Mouse (Mus musculus): ENCODE data around the gene Flad1. TPM values are rescaled to one million over a fixed set of nuclear protein-coding genes. Genes with fewer than 3 reads are reported as not detected.

The Flad1 gene
- 29.2 and 32.1 TPM in 2 replicates for polyA plus RNA-seq (2015; fragmentation: Nextera tagmentation; extraction: Ambion mirVana)

DNA sequence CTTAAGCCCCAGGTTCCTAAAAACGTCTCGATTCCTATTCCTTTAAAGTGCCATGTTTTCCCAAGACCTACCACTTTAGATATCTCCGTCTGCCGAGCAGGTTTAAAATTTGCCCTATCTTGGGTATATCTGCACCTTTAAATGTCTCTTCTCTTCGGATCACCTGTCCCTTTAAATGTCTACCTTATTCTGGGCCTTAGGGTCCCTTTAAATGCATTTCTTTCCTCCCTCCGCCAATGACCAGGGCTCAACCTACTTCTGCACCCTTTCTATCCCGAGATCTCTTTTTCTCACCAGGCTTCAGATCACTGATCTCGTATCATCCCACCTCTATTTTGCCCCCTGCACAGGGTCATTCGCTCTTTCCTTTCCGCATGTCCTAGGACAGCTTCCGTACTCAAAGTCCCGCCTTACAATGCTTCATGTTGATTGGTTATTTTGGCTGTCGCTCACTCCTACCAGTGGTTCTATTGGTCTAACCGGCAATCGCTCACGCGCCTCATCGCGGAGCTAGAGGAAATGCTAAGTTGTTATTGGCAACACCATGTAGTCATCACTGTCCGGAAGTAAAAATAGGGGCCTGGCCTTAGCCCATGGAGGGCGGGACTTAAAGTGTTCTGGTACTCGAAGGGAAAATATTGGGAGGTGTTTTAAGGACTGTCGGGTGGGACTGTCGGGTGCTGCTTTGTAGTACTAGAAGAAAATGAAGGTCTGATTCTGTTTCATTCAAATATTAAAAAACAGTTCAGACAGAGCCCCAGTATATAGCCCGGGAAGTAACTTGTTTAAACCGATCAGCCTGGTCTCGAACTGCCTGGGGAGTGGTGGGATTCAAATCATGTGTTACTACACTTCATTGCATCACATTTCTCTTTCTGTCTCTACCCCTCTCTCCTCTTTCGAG is at the start of gene Flad1:
Gene Flad1 (minus strand): TSS at position 381 of the 904 bp plus-strand sequence.
- H3K36me3 ChIP-seq (ENCODE audit: control insufficient read depth, insufficient read depth), result peaks cover 34% of the 10 kb centered on the region
- H3K27ac ChIP-seq (ENCODE audit: low read depth, low read length), result peak within 1 kb of the TSS; percentile 42
- 5% methylated on average over 28 of the region's 28 CpGs for WGBS
- TF ChIP-seq CTCF (IDR thresholded peaks at IDR 0.05; ENCODE audit: low read depth), result no peak
- H3K4me3 ChIP-seq (ENCODE audit: low read depth, low read length), result peak within 1 kb of the TSS; percentile 64
- peak within 1 kb of the TSS; percentile 62 for H3K9ac ChIP-seq (ENCODE audit: low read depth, low read length)
- H3K27me3 ChIP-seq (replicated peaks; ENCODE audit: control insufficient read depth, insufficient read depth, low read length), result no peaks in the 10 kb centered on the region
- H3K4me2 ChIP-seq (replicated peaks; ENCODE audit: low read depth), result peak within 1 kb of the TSS; percentile 77
- no peaks in the 10 kb centered on the region; the same call in 1 of the 2 replicates for H3K4me1 ChIP-seq (replicated peaks; ENCODE audit: control insufficient read depth, insufficient read depth, low read length)
- no peaks in the 10 kb centered on the region for H3K9me3 ChIP-seq (ENCODE audit: control insufficient read depth)
- ATAC-seq, result peak; percentile 97

DNA sequence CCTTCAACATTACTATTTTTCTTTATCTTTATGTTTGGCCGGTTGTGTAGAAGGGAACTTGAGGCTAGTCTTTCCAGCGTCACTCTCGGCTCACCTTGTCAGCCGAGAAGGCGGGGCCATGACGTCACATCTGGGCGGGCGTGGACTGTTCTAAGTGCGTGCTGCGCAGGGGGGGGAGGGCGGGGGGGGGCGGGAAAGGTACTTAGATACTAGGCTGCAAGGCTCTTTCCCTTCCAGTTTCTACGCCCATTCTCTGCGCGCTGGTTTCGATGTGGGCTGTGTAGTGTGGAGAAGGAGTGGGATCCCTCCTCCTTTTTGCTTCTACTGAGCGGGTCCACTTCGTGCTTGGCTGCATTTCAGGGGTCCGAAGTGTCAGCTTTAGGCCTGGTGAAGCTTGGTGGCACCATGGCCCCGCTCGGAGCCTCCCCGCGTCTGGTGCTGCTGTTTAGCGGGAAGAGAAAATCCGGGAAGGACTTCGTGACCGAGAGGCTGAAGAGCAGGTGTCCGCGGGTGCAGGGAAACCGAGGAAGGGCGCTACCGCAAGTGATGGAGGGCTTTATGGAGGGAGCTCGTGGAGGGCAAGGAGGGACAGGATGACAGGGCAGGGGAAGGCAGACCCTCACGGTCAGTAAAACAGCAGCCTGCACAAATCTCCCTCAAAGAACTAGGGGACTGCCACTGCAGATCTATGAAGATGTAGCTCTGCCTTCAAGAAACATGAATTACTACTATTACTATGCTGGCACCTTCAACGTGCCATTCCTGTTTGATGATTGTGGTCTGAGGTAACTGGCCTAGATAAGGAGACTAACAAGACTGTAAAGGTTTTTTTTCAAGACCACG is 47.5 kb upstream of the Flad1 start:
- Histone ChIP-seq H3K27me3 (replicated peaks; ENCODE audit: control insufficient read depth, insufficient read depth, low read length) (no peaks in the 10 kb centered on the region), H3K27ac (ENCODE audit: low read depth, low read length) (peak overlapping the region; percentile 74), H3K4me1 (replicated peaks; ENCODE audit: control insufficient read depth, insufficient read depth, low read length) (peaks cover 4% of the 10 kb centered on the region; the same call in 1 of the 2 replicates), H3K4me2 (replicated peaks; ENCODE audit: low read depth) (peak overlapping the region; percentile 81), H3K9me3 (ENCODE audit: control insufficient read depth) (no peaks in the 10 kb centered on the region), H3K9ac (ENCODE audit: low read depth, low read length) (peak overlapping the region; percentile 63), H3K36me3 (ENCODE audit: control insufficient read depth, insufficient read depth) (no peaks in the 10 kb centered on the region), H3K4me3 (ENCODE audit: low read depth, low read length) (peak overlapping the region; percentile 54)
- peak; percentile 87 for ATAC-seq
- WGBS, result under 1% methylated on average over 36 of the region's 36 CpGs
- TF ChIP-seq CTCF (IDR thresholded peaks at IDR 0.05; ENCODE audit: low read depth), result no peak

DNA sequence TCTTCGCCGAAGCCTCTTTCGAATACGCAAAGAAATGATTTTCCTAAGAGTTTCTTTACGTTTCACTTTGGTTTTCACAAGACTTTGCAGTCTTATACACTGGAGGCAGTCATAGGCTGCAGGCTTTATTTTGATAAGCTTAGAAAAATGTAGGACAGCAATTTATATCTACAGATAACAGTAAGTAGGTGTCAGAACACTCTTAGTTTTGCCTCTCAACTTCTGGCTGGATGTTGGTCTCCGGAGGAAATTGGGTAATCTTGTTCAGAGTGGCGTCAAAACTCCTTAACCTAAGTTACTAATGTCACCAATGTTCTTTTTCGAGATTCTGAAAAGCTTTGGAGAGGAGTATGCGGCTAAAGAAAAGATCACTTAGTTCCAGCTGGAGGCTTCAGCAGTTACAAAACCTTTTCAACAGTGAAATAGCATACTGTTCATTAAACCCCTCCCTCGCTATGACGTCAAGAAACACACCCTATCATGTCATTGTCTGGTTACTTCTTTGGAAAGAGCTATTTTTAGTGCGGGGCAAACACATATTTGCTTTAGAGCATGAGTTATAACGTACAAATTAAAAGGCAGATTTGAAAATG is 46.8 kb upstream of the Flad1 start:
- no peak overlapping the region for H3K9ac ChIP-seq (ENCODE audit: low read depth, low read length)
- H3K27me3 ChIP-seq (replicated peaks; ENCODE audit: control insufficient read depth, insufficient read depth, low read length), result no peaks in the 10 kb centered on the region
- H3K4me2 ChIP-seq (replicated peaks; ENCODE audit: low read depth), result peak overlapping the region; percentile 81
- WGBS, result 44% methylated on average over 13 of the region's 13 CpGs
- TF ChIP-seq CTCF (IDR thresholded peaks at IDR 0.05; ENCODE audit: low read depth), result no peak
- H3K36me3 ChIP-seq (ENCODE audit: control insufficient read depth, insufficient read depth), result no peaks in the 10 kb centered on the region
- H3K4me1 ChIP-seq (replicated peaks; ENCODE audit: control insufficient read depth, insufficient read depth, low read length), result peaks cover 4% of the 10 kb centered on the region; the same call in 1 of the 2 replicates
- no peaks in the 10 kb centered on the region for H3K9me3 ChIP-seq (ENCODE audit: control insufficient read depth)
- H3K4me3 ChIP-seq (ENCODE audit: low read depth, low read length), result peak overlapping the region; percentile 54
- 0 out of 2 replicates have a peak overlapping the region, but pooled peaks have one; percentile 74 for H3K27ac ChIP-seq (ENCODE audit: low read depth, low read length)
- peak; percentile 58 for ATAC-seq

DNA sequence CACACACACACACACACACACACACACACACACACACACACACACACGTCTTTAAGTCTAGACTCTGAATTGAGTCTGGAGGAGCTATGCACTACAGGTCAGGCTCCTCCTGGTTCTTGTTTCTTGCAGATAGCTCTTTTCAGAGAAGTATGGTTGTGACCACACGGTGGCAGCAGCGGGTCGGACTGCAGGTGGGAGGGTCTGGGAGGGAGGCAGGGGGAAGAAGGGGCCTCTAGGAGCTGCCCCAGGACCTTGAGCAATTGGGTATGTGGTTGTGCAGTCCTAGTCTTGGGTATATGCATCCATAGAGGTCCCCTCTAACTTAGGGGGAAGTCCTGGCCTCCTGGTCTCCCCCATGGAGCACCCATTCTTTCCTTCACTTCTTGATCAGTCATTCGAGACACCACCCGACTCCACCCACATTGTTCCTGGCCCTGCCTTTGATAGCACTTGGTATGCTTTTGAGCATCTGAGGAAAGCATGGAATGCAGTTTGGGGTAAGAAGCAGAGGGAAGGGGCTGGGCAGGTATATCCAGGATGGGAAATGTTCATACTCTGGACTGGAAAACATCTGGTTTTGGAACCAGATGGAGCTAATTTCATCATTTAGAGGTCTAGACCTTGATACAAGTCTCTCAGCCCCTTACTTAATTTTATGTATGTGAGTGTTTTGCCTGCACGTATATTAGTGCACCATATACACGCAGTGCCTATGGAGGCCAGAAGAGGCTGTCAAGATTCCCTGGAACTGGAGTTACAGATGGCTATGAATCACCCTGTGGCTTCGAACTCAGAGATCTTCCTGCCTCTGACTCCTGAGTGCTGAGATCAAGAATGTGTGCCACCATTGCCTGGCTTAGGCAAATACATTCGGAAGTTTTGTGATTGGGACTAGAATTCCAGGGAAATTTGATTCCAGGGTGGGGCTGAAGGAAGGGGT is 45.3 kb upstream of the Flad1 start:
- Histone ChIP-seq H3K27ac (ENCODE audit: low read depth, low read length) (no peak overlapping the region), H3K36me3 (ENCODE audit: control insufficient read depth, insufficient read depth) (no peaks in the 10 kb centered on the region), H3K27me3 (replicated peaks; ENCODE audit: control insufficient read depth, insufficient read depth, low read length) (no peaks in the 10 kb centered on the region), H3K4me3 (ENCODE audit: low read depth, low read length) (no peak overlapping the region), H3K4me1 (replicated peaks; ENCODE audit: control insufficient read depth, insufficient read depth, low read length) (peaks cover 4% of the 10 kb centered on the region; the same call in 1 of the 2 replicates), H3K4me2 (replicated peaks; ENCODE audit: low read depth) (no peak overlapping the region; the same call in 1 of the 2 replicates), H3K9ac (ENCODE audit: low read depth, low read length) (no peak overlapping the region), H3K9me3 (ENCODE audit: control insufficient read depth) (no peaks in the 10 kb centered on the region)
- TF ChIP-seq CTCF (IDR thresholded peaks at IDR 0.05; ENCODE audit: low read depth), result peak; percentile 87
- WGBS, result 32% methylated on average over 10 of the region's 10 CpGs
- peak; percentile 26; the same call in 1 of the 2 replicates for ATAC-seq

DNA sequence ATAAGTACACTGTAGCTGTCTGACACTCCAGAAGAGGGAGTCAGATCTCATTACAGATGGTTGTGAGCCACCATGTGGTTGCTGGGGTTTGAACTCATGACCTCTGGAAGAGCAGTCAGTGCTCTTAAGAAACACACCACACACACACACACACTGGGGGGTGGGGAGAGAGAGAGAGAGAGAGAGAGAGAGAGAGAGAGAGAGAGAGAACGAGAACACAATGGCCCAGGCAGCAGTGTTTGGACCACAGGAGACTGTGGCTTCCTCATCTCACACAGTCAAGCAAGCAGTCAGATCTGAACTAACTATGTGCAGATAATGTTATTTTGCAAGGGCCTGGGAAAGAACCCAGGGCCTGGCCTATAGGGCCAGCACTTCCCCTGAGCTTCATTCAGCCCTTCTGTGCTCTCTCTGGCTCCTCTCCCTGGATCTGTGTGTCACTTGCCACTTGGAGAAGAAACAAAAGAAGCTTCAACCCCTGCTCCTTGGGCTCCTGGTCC is 44.2 kb upstream of the Flad1 start:
- no peak for ATAC-seq
- no peak overlapping the region for H3K27ac ChIP-seq (ENCODE audit: low read depth, low read length)
- peaks cover 4% of the 10 kb centered on the region; the same call in 1 of the 2 replicates for H3K4me1 ChIP-seq (replicated peaks; ENCODE audit: control insufficient read depth, insufficient read depth, low read length)
- H3K36me3 ChIP-seq (ENCODE audit: control insufficient read depth, insufficient read depth), result no peaks in the 10 kb centered on the region
- no peak overlapping the region for H3K4me3 ChIP-seq (ENCODE audit: low read depth, low read length)
- 100% methylated on average over 1 of the region's 1 CpGs for WGBS
- no peak for TF ChIP-seq CTCF (IDR thresholded peaks at IDR 0.05; ENCODE audit: low read depth)
- H3K27me3 ChIP-seq (replicated peaks; ENCODE audit: control insufficient read depth, insufficient read depth, low read length), result no peaks in the 10 kb centered on the region
- H3K4me2 ChIP-seq (replicated peaks; ENCODE audit: low read depth), result no peak overlapping the region
- no peaks in the 10 kb centered on the region for H3K9me3 ChIP-seq (ENCODE audit: control insufficient read depth)
- no peak overlapping the region for H3K9ac ChIP-seq (ENCODE audit: low read depth, low read length)

All from intestine, postnatal 0 days (tissue).